Mouse (Mus musculus): ENCODE results near the gene Dstyk. TPM values are rescaled to one million over a fixed set of nuclear protein-coding genes. Genes with fewer than 3 reads are reported as not detected.

Gene Dstyk
- 8.7 and 10.0 TPM in 2 replicates for polyA plus RNA-seq (2015; fragmentation: Nextera tagmentation; extraction: Ambion mirVana)

GRCm38 (mm10) chr1:132417319-132418251 lies at the start of gene Dstyk:
TSS of gene Dstyk (plus strand) at chr1:132417555.

GRCm38 (mm10) chr1:132390691-132391579 lies 26.4 kb upstream of the Dstyk start, which contains the start of gene Tmcc2:
TSS of gene Tmcc2 (minus strand) at chr1:132391281.

GRCm38 (mm10) chr1:132476928-132477691 lies 59.8 kb downstream of the Dstyk start, which contains the start of gene Rbbp5:
TSS of gene Rbbp5 (plus strand) at chr1:132477365.

GRCm38 (mm10) chr1:132506058-132506457 lies 88.7 kb downstream of the Dstyk start, which contains the start of gene Tmem81:
TSS of gene Tmem81 (plus strand) at chr1:132506230.

Other genes starting within 250 kb of the Dstyk start
- 1.2 and 2.6 TPM in 2 replicates for gene Lemd1, start 226.1 kb upstream of the Dstyk start, polyA plus RNA-seq (2015; fragmentation: Nextera tagmentation; extraction: Ambion mirVana)
- gene AC124108.1, start 226.1 kb upstream of the Dstyk start, polyA plus RNA-seq (2015; fragmentation: Nextera tagmentation; extraction: Ambion mirVana), result 0.03 and 0.27 TPM in 2 replicates
- not detected in 2 replicates for gene Gm10188, start 187.8 kb upstream of the Dstyk start, polyA plus RNA-seq (2015; fragmentation: Nextera tagmentation; extraction: Ambion mirVana)
- 40.9 and 90.3 TPM in 2 replicates for gene Klhdc8a, start 118.9 kb upstream of the Dstyk start, polyA plus RNA-seq (2015; fragmentation: Nextera tagmentation; extraction: Ambion mirVana)
- 1.7 and 2.3 TPM in 2 replicates for gene Nuak2, start 101.4 kb upstream of the Dstyk start, polyA plus RNA-seq (2015; fragmentation: Nextera tagmentation; extraction: Ambion mirVana)
- 14.7 and 14.9 TPM in 2 replicates for gene Tmcc2, start 26.3 kb upstream of the Dstyk start, polyA plus RNA-seq (2015; fragmentation: Nextera tagmentation; extraction: Ambion mirVana)
- 14.9 and 16.9 TPM in 2 replicates for gene Rbbp5, start 59.8 kb downstream of the Dstyk start, polyA plus RNA-seq (2015; fragmentation: Nextera tagmentation; extraction: Ambion mirVana)
- 0.71 and 1.1 TPM in 2 replicates for gene Tmem81, start 88.7 kb downstream of the Dstyk start, polyA plus RNA-seq (2015; fragmentation: Nextera tagmentation; extraction: Ambion mirVana)
- 0.33 and 0.47 TPM in 2 replicates for gene Cntn2, start 125.7 kb downstream of the Dstyk start, polyA plus RNA-seq (2015; fragmentation: Nextera tagmentation; extraction: Ambion mirVana)

All from adrenal gland, postnatal 0 days (tissue).